Mouse (Mus musculus): ENCODE data around the gene Apba3.
A peak's percentile ranks its signal among the peaks of the same experiment; 100 is the strongest.

The Apba3 gene

GRCm38 (mm10) chr10:81306837-81307682 lies 40.3 kb downstream of the Apba3 start:
- no peak for DNase-seq (ENCODE audit: low read depth, low spot score)

GRCm38 (mm10) chr10:81309571-81309970 lies 42.8 kb downstream of the Apba3 start:
- DNase-seq (ENCODE audit: low read depth, low spot score): no peak

- DNase-seq (ENCODE audit: low read depth, low spot score): no peak
Observed at GRCm38 (mm10) chr10:81313581-81313980, 46.8 kb downstream of the Apba3 start.

- DNase-seq (ENCODE audit: low read depth, low spot score): no peak
Observed at GRCm38 (mm10) chr10:81314201-81314600, 47.4 kb downstream of the Apba3 start.

- DNase-seq (ENCODE audit: low read depth, low spot score): no peak
Observed at GRCm38 (mm10) chr10:81315587-81315986, 48.8 kb downstream of the Apba3 start.

- no peak for DNase-seq (ENCODE audit: low read depth, low spot score)
Observed at GRCm38 (mm10) chr10:81316338-81317060, 49.7 kb downstream of the Apba3 start.

GRCm38 (mm10) chr10:81317273-81317672 lies 50.5 kb downstream of the Apba3 start:
- no peak for DNase-seq (ENCODE audit: low read depth, low spot score)

- no peak for DNase-seq (ENCODE audit: low read depth, low spot score)
Observed at GRCm38 (mm10) chr10:81318589-81319329, 52.0 kb downstream of the Apba3 start.

GRCm38 (mm10) chr10:81319330-81319699 lies 52.6 kb downstream of the Apba3 start:
- no peak for DNase-seq (ENCODE audit: low read depth, low spot score)

GRCm38 (mm10) chr10:81319741-81320549 lies 53.2 kb downstream of the Apba3 start:
- DNase-seq (ENCODE audit: low read depth, low spot score): peak; percentile 87

GRCm38 (mm10) chr10:81320550-81321347 lies 54.0 kb downstream of the Apba3 start, which contains the start of gene Cactin:
Gene Cactin, plus strand, starts transcription at chr10:81321103.
- DNase-seq (ENCODE audit: low read depth, low spot score): peak; percentile 100

GRCm38 (mm10) chr10:81321436-81321835 lies 54.7 kb downstream of the Apba3 start:
- peak; percentile 26 for DNase-seq (ENCODE audit: low read depth, low spot score)

- DNase-seq (ENCODE audit: low read depth, low spot score): no peak
Observed at GRCm38 (mm10) chr10:81322444-81322843, 55.7 kb downstream of the Apba3 start.
